Mouse (Mus musculus) limb, embryonic 12.5 days (tissue): ENCODE measurements around the gene Btnl4. TPM values are rescaled to one million over a fixed set of nuclear protein-coding genes. Genes with fewer than 3 reads are reported as not detected.
"Not testable (repeated sequence)": the region's sequence is repeated elsewhere in the genome, so short reads cannot be mapped to it uniquely, and the experiment has no call there.

Experiments
- ATAC-seq: fragments of 200-750 bp; cut with Nextera tagmentation; 2 replicates; pipeline ENCODE4 v1.8.0; 2017; ENCODE audit warnings: low read depth, moderate TSS enrichment; ENCODE audit not compliant: insufficient number of reproducible peaks, insufficient read depth, low FRiP score, low TSS enrichment
- H3K27ac ChIP-seq: fragments of 300-500 bp; sonication (generic); 2 replicates; pipeline ENCODE4 v1.5.1; 2016; ENCODE audit warnings: mild to moderate bottlenecking, moderate library complexity
- H3K27me3 ChIP-seq: fragments of 300-500 bp; sonication (generic); 2 replicates; pipeline ENCODE4 v1.6.1; 2016; ENCODE audit warnings: mild to moderate bottlenecking, moderate library complexity
- H3K36me3 ChIP-seq: fragments of 300-500 bp; sonication (generic); 2 replicates; pipeline ENCODE4 v1.6.1; 2016; ENCODE audit warnings: mild to moderate bottlenecking, moderate library complexity
- H3K4me1 ChIP-seq: fragments of 300-500 bp; sonication (generic); replicated peaks from 2 replicates; pipeline ENCODE4 v1.6.1; 2016
- H3K4me2 ChIP-seq: fragments of 300-500 bp; sonication (generic); 2 replicates; pipeline ENCODE4 v1.6.1; 2016; ENCODE audit warnings: mild to moderate bottlenecking, moderate library complexity
- H3K4me3 ChIP-seq: fragments of 300-500 bp; sonication (generic); replicated peaks from 2 replicates; pipeline ENCODE4 v1.5.1; 2016; ENCODE audit warnings: mild to moderate bottlenecking
- H3K9ac ChIP-seq: fragments of 300-500 bp; sonication (generic); replicated peaks from 2 replicates; pipeline ENCODE4 v1.6.1; 2016; ENCODE audit warnings: mild to moderate bottlenecking, moderate library complexity
- H3K9me3 ChIP-seq: fragments of 300-500 bp; sonication (generic); 2 replicates; pipeline ENCODE4 v1.6.1; 2016; ENCODE audit warnings: mild to moderate bottlenecking, moderate library complexity
- WGBS: fragments of 180-500 bp; shearing (Covaris S2); methylation state at CpG from one replicate; pipeline ENCODE4 v1.1.7; 2016; 5-methylcytosine and 5-hydroxymethylcytosine counted together
- polyA plus RNA-seq: library from polyadenylated mRNA; unstranded; fragments of >200 nt; fragmentation: Nextera tagmentation; extraction: Ambion mirVana; gene quantifications from 2 replicates; pipeline ENCODE4 v1.2.1, GENCODE M21; 2016

The Btnl4 gene
- polyA plus RNA-seq, result not detected in 2 replicates

- not testable (repeated sequence) for ATAC-seq, H3K27ac ChIP-seq, H3K9ac ChIP-seq, H3K4me1 ChIP-seq, H3K4me3 ChIP-seq, H3K27me3 ChIP-seq, H3K36me3 ChIP-seq, H3K4me2 ChIP-seq, H3K9me3 ChIP-seq
- 84% methylated on average over 5 of the region's 5 CpGs for WGBS
These were observed at the start of gene Btnl4 for GRCm38 (mm10) chr17:34477238-34478013. Btnl4 (minus strand) TSS chr17:34477318.

GRCm38 (mm10) chr17:34519001-34519400 lies 41.9 kb upstream of the Btnl4 start:
- Histone ChIP-seq H3K4me3 (no peak overlapping the region), H3K4me1 (no peaks in the 10 kb centered on the region), H3K36me3 (no peaks in the 10 kb centered on the region), H3K27me3 (peaks cover 4% of the 10 kb centered on the region; the same call in 1 of the 2 replicates), H3K27ac (no peak overlapping the region), H3K9ac (no peak overlapping the region), H3K9me3 (no peaks in the 10 kb centered on the region), H3K4me2 (no peak overlapping the region)
- WGBS, result 79% methylated on average over 1 of the region's 1 CpGs
- ATAC-seq, result no peak

GRCm38 (mm10) chr17:34518571-34518970 lies 41.5 kb upstream of the Btnl4 start:
- H3K27ac ChIP-seq, H3K9ac ChIP-seq, H3K4me2 ChIP-seq, H3K4me1 ChIP-seq, H3K27me3 ChIP-seq, H3K4me3 ChIP-seq, H3K36me3 ChIP-seq, H3K9me3 ChIP-seq, ATAC-seq: not testable (repeated sequence)
- WGBS, result 68% methylated on average over 3 of the region's 3 CpGs

GRCm38 (mm10) chr17:34517795-34518194 lies 40.7 kb upstream of the Btnl4 start:
- H3K4me2 ChIP-seq, result no peak overlapping the region
- no peaks in the 10 kb centered on the region for H3K9me3 ChIP-seq
- no peak for ATAC-seq
- H3K27ac ChIP-seq, result no peak overlapping the region
- H3K4me1 ChIP-seq, result no peaks in the 10 kb centered on the region
- H3K4me3 ChIP-seq, result no peak overlapping the region
- H3K9ac ChIP-seq, result no peak overlapping the region
- no peaks in the 10 kb centered on the region for H3K36me3 ChIP-seq
- peaks cover 5% of the 10 kb centered on the region; the same call in 1 of the 2 replicates for H3K27me3 ChIP-seq
- WGBS, result 92% methylated on average over 4 of the region's 4 CpGs

- 81% methylated on average over 4 of the region's 4 CpGs for WGBS
- H3K4me2 ChIP-seq, result no peak within 1 kb of the TSS
- ATAC-seq, result no peak
These were observed 40.1 kb upstream of the Btnl4 start, which contains the start of gene Btnl6 for GRCm38 (mm10) chr17:34517252-34517651. Btnl6 (minus strand) TSS chr17:34517352.

GRCm38 (mm10) chr17:34516514-34516913 lies 39.4 kb upstream of the Btnl4 start:
- Histone ChIP-seq H3K4me3 (no peak overlapping the region), H3K27me3 (peaks cover 5% of the 10 kb centered on the region; the same call in 1 of the 2 replicates), H3K4me2 (no peak overlapping the region), H3K4me1 (no peaks in the 10 kb centered on the region), H3K27ac (no peak overlapping the region), H3K9me3 (no peaks in the 10 kb centered on the region), H3K9ac (no peak overlapping the region), H3K36me3 (no peaks in the 10 kb centered on the region)
- ATAC-seq, result no peak
- 76% methylated on average over 2 of the region's 2 CpGs for WGBS

More at GRCm38 (mm10) chr17:34517252-34517651, 40.1 kb upstream of the Btnl4 start, which contains the start of gene Btnl6:
- Histone ChIP-seq H3K36me3 (no peaks in the 10 kb centered on the region), H3K4me3 (no peak within 1 kb of the TSS), H3K27ac (no peak within 1 kb of the TSS), H3K27me3 (peaks cover 5% of the 10 kb centered on the region; the same call in 1 of the 2 replicates), H3K4me1 (no peaks in the 10 kb centered on the region), H3K9ac (no peak within 1 kb of the TSS), H3K9me3 (no peaks in the 10 kb centered on the region)

GRCm38 (mm10) chr17:34511723-34512122 lies 34.6 kb upstream of the Btnl4 start:
- H3K27ac ChIP-seq, H3K4me1 ChIP-seq, H3K4me3 ChIP-seq, H3K36me3 ChIP-seq, H3K4me2 ChIP-seq, H3K9ac ChIP-seq, H3K27me3 ChIP-seq, ATAC-seq, H3K9me3 ChIP-seq: not testable (repeated sequence)
- WGBS, result 78% methylated on average over 1 of the region's 1 CpGs

GRCm38 (mm10) chr17:34507591-34507990 lies 30.5 kb upstream of the Btnl4 start:
- Histone ChIP-seq H3K4me2 (no peak overlapping the region), H3K27ac (no peak overlapping the region), H3K4me1 (no peaks in the 10 kb centered on the region), H3K36me3 (no peaks in the 10 kb centered on the region), H3K9me3 (no peaks in the 10 kb centered on the region), H3K9ac (no peak overlapping the region), H3K27me3 (no peaks in the 10 kb centered on the region), H3K4me3 (no peak overlapping the region)
- ATAC-seq, result no peak

- H3K27ac ChIP-seq, ATAC-seq, H3K36me3 ChIP-seq, H3K4me2 ChIP-seq, H3K4me3 ChIP-seq, H3K9ac ChIP-seq, H3K9me3 ChIP-seq, H3K27me3 ChIP-seq, H3K4me1 ChIP-seq: not testable (repeated sequence)
- 75% methylated on average over 4 of the region's 4 CpGs for WGBS
These were observed 20.6 kb upstream of the Btnl4 start for GRCm38 (mm10) chr17:34497726-34498125.

- H3K4me2 ChIP-seq, H3K4me1 ChIP-seq, H3K27me3 ChIP-seq, ATAC-seq, H3K27ac ChIP-seq, H3K9ac ChIP-seq, H3K36me3 ChIP-seq, H3K4me3 ChIP-seq, H3K9me3 ChIP-seq: not testable (repeated sequence)
- 70% methylated on average over 3 of the region's 3 CpGs for whole genome bisulfite sequencing
These were observed 20.2 kb upstream of the Btnl4 start for GRCm38 (mm10) chr17:34497319-34497718.

- no peak overlapping the region for H3K4me2 ChIP-seq
- H3K9me3 ChIP-seq, result no peaks in the 10 kb centered on the region
- H3K9ac ChIP-seq, result no peak overlapping the region
- no peak overlapping the region for H3K27ac ChIP-seq
- no peak for ATAC-seq
- H3K4me3 ChIP-seq, result no peak overlapping the region
- H3K36me3 ChIP-seq, result no peaks in the 10 kb centered on the region
- WGBS, result 68% methylated on average over 1 of the region's 2 CpGs
- no peaks in the 10 kb centered on the region; the same call in 1 of the 2 replicates for H3K27me3 ChIP-seq
- H3K4me1 ChIP-seq, result no peaks in the 10 kb centered on the region
These were observed 19.4 kb upstream of the Btnl4 start for GRCm38 (mm10) chr17:34496539-34496938.

GRCm38 (mm10) chr17:34495156-34495555 lies 18.0 kb upstream of the Btnl4 start:
- not testable (repeated sequence) for H3K4me3 ChIP-seq, ATAC-seq, H3K27ac ChIP-seq, H3K4me2 ChIP-seq, H3K9me3 ChIP-seq, H3K4me1 ChIP-seq, H3K9ac ChIP-seq, H3K36me3 ChIP-seq, H3K27me3 ChIP-seq
- 81% methylated on average over 2 of the region's 2 CpGs for WGBS
